Mouse (Mus musculus): Measurements from ENCODE around the gene Ppfia2. TPM values are rescaled to one million over a fixed set of nuclear protein-coding genes. Genes with fewer than 3 reads are reported as not detected.

The Ppfia2 gene
- 5.1 and 5.9 TPM in 2 replicates for polyA plus RNA-seq (2014; fragmentation: Nextera tagmentation; extraction: Ambion mirVana)

- peak within 1 kb of the TSS; percentile 49 for H3K4me3 ChIP-seq (ENCODE audit: low read depth, low read length)
- H3K9me3 ChIP-seq (ENCODE audit: control insufficient read depth, low read length), result no peaks in the 10 kb centered on the region
- H3K36me3 ChIP-seq (ENCODE audit: control insufficient read depth, insufficient read depth, low read length), result no peaks in the 10 kb centered on the region
- H3K27me3 ChIP-seq (ENCODE audit: control insufficient read depth, insufficient read depth, low read length), result 0 out of 2 replicates have a peak, but pooled peaks cover 4% of the 10 kb centered on the region
- WGBS, result under 1% methylated on average over 30 of the region's 30 CpGs
- no peak within 1 kb of the TSS for H3K27ac ChIP-seq (ENCODE audit: low read depth, low read length)
- peak; percentile 74 for ATAC-seq (ENCODE audit: insufficient read depth, low FRiP score, low TSS enrichment)
- peak within 1 kb of the TSS; percentile 83 for H3K4me2 ChIP-seq (ENCODE audit: low read depth)
- H3K9ac ChIP-seq (ENCODE audit: low read length), result peak within 1 kb of the TSS; percentile 54
- peak; percentile 80 for DNase-seq (ENCODE audit: low spot score)
- no peaks in the 10 kb centered on the region; the same call in 1 of the 2 replicates for H3K4me1 ChIP-seq (ENCODE audit: control insufficient read depth, insufficient read depth, low read length)
Measured at GRCm38 (mm10) chr10:106469855-106470532, at the start of gene Ppfia2. Gene Ppfia2 (plus strand): TSS chr10:106470339.

GRCm38 (mm10) chr10:106468956-106469721 is 1.0 kb upstream of the Ppfia2 start:
- ATAC-seq (ENCODE audit: insufficient read depth, low FRiP score, low TSS enrichment) (peak; percentile 53), DNase-seq (ENCODE audit: low spot score) (peak; percentile 63)
- peak overlapping the region; percentile 49 for H3K4me3 ChIP-seq (ENCODE audit: low read depth, low read length)
- H3K4me1 ChIP-seq (ENCODE audit: control insufficient read depth, insufficient read depth, low read length), result no peaks in the 10 kb centered on the region; the same call in 1 of the 2 replicates
- 2% methylated on average over 19 of the region's 19 CpGs for WGBS
- H3K27me3 ChIP-seq (ENCODE audit: control insufficient read depth, insufficient read depth, low read length), result 0 out of 2 replicates have a peak, but pooled peaks cover 4% of the 10 kb centered on the region
- peak overlapping the region; percentile 83 for H3K4me2 ChIP-seq (ENCODE audit: low read depth)
- peak overlapping the region; percentile 47 for H3K9ac ChIP-seq (ENCODE audit: low read length)
- no peaks in the 10 kb centered on the region for H3K36me3 ChIP-seq (ENCODE audit: control insufficient read depth, insufficient read depth, low read length)
- no peak overlapping the region for H3K27ac ChIP-seq (ENCODE audit: low read depth, low read length)
- no peaks in the 10 kb centered on the region for H3K9me3 ChIP-seq (ENCODE audit: control insufficient read depth, low read length)

GRCm38 (mm10) chr10:106470533-106471205 is 530 bp downstream of the Ppfia2 start:
- 0 out of 2 replicates have a peak, but pooled peaks cover 4% of the 10 kb centered on the region for H3K27me3 ChIP-seq (ENCODE audit: control insufficient read depth, insufficient read depth, low read length)
- H3K9me3 ChIP-seq (ENCODE audit: control insufficient read depth, low read length), result no peaks in the 10 kb centered on the region
- no peaks in the 10 kb centered on the region for H3K36me3 ChIP-seq (ENCODE audit: control insufficient read depth, insufficient read depth, low read length)
- ATAC-seq (ENCODE audit: insufficient read depth, low FRiP score, low TSS enrichment) (peak; percentile 10; the same call in 1 of the 2 replicates), DNase-seq (ENCODE audit: low spot score) (no peak)
- H3K27ac ChIP-seq (ENCODE audit: low read depth, low read length), result no peak overlapping the region
- peak overlapping the region; percentile 83 for H3K4me2 ChIP-seq (ENCODE audit: low read depth)
- no peaks in the 10 kb centered on the region; the same call in 1 of the 2 replicates for H3K4me1 ChIP-seq (ENCODE audit: control insufficient read depth, insufficient read depth, low read length)
- WGBS, result 12% methylated on average over 17 of the region's 18 CpGs
- H3K4me3 ChIP-seq (ENCODE audit: low read depth, low read length), result peak overlapping the region; percentile 49
- peak overlapping the region; percentile 54 for H3K9ac ChIP-seq (ENCODE audit: low read length)

DNA sequence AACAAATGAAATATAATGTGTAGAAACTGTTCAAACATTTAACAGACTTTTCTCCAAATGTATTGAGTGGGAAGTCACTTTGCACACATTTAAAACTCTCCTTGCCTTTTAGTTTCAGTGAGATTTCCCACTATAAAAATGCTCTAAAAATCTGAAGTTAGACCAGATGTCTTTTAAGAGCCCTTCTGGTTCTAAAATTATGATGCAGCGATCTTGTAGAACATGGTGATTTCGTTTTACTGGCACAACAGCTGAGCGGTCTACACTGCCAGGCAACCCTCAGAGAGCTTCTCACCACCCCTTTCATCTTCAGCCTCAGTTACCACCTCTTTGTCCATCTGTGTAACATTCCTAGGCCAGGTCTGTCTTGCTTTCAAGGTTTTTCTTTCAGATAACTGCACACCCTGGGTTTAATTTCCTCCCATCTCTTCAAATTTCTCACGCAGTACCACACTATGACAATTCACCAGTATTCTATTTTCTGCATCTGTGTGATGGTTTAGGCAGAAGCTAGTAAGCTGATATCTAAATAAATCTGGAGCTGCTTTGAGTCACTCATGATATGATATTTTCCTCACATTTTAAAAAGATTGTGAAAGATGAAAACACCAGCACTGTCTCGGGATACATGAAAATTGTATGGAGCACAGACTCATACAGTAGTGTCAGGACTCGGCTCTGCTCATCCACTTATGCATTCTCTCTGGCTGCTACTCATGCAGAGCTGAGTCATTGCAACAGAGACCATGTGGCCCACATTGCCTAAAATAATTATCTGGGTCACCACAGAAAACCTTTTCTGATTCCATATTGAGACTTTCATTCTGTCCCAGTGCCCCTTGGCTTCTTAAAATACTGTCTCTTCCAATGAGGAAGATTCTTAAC is 39.4 kb downstream of the Ppfia2 start:
- DNase-seq (ENCODE audit: low spot score) (no peak), ATAC-seq (ENCODE audit: insufficient read depth, low FRiP score, low TSS enrichment) (no peak)
- 84% methylated on average over 6 of the region's 6 CpGs for WGBS
- no peaks in the 10 kb centered on the region for H3K27me3 ChIP-seq (ENCODE audit: control insufficient read depth, insufficient read depth, low read length)
- H3K4me2 ChIP-seq (ENCODE audit: low read depth), result no peak overlapping the region
- no peaks in the 10 kb centered on the region for H3K9me3 ChIP-seq (ENCODE audit: control insufficient read depth, low read length)
- no peak overlapping the region for H3K27ac ChIP-seq (ENCODE audit: low read depth, low read length)
- H3K4me1 ChIP-seq (ENCODE audit: control insufficient read depth, insufficient read depth, low read length), result no peaks in the 10 kb centered on the region
- H3K4me3 ChIP-seq (ENCODE audit: low read depth, low read length), result no peak overlapping the region
- H3K36me3 ChIP-seq (ENCODE audit: control insufficient read depth, insufficient read depth, low read length), result no peaks in the 10 kb centered on the region
- H3K9ac ChIP-seq (ENCODE audit: low read length), result no peak overlapping the region

- H3K4me3 ChIP-seq (ENCODE audit: low read depth, low read length), result no peak overlapping the region
- H3K4me2 ChIP-seq (ENCODE audit: low read depth), result no peak overlapping the region
- H3K9me3 ChIP-seq (ENCODE audit: control insufficient read depth, low read length), result no peaks in the 10 kb centered on the region
- H3K27me3 ChIP-seq (ENCODE audit: control insufficient read depth, insufficient read depth, low read length), result no peaks in the 10 kb centered on the region
- H3K4me1 ChIP-seq (ENCODE audit: control insufficient read depth, insufficient read depth, low read length), result no peaks in the 10 kb centered on the region
- DNase-seq (ENCODE audit: low spot score), result no peak
- H3K27ac ChIP-seq (ENCODE audit: low read depth, low read length), result no peak overlapping the region
- WGBS, result 51% methylated on average over 4 of the region's 4 CpGs
- ATAC-seq (ENCODE audit: insufficient read depth, low FRiP score, low TSS enrichment), result no peak
- H3K36me3 ChIP-seq (ENCODE audit: control insufficient read depth, insufficient read depth, low read length), result no peaks in the 10 kb centered on the region
- no peak overlapping the region for H3K9ac ChIP-seq (ENCODE audit: low read length)
Measured at GRCm38 (mm10) chr10:106566036-106566435, 95.9 kb downstream of the Ppfia2 start.

DNA sequence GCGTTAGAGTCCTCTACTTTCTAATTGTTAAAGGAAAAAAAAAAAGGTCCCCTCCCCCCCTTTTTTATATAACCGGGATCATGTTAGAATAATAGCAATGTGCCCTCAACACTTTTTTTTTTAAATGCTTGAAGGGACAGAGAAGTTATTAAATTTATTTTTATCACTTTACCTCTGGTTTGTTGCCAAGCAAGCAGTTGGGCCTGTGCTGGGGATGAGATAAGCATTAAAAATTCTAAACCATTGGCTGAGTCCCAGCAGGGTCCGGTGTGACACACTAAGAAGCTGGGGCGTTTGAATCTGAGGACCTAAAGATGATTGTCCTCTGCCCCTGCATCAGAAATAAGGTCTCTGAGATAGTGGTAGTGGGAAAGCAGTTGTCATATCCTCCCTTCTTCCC is 114.9 kb downstream of the Ppfia2 start:
- H3K4me1 ChIP-seq (ENCODE audit: control insufficient read depth, insufficient read depth, low read length), result no peaks in the 10 kb centered on the region
- no peaks in the 10 kb centered on the region for H3K36me3 ChIP-seq (ENCODE audit: control insufficient read depth, insufficient read depth, low read length)
- no peak overlapping the region for H3K9ac ChIP-seq (ENCODE audit: low read length)
- no peaks in the 10 kb centered on the region for H3K27me3 ChIP-seq (ENCODE audit: control insufficient read depth, insufficient read depth, low read length)
- no peak overlapping the region for H3K4me3 ChIP-seq (ENCODE audit: low read depth, low read length)
- H3K9me3 ChIP-seq (ENCODE audit: control insufficient read depth, low read length), result no peaks in the 10 kb centered on the region
- ATAC-seq (ENCODE audit: insufficient read depth, low FRiP score, low TSS enrichment), result no peak
- H3K4me2 ChIP-seq (ENCODE audit: low read depth), result no peak overlapping the region
- no peak for DNase-seq (ENCODE audit: low spot score)
- 88% methylated on average over 4 of the region's 4 CpGs for WGBS
- no peak overlapping the region for H3K27ac ChIP-seq (ENCODE audit: low read depth, low read length)

DNA sequence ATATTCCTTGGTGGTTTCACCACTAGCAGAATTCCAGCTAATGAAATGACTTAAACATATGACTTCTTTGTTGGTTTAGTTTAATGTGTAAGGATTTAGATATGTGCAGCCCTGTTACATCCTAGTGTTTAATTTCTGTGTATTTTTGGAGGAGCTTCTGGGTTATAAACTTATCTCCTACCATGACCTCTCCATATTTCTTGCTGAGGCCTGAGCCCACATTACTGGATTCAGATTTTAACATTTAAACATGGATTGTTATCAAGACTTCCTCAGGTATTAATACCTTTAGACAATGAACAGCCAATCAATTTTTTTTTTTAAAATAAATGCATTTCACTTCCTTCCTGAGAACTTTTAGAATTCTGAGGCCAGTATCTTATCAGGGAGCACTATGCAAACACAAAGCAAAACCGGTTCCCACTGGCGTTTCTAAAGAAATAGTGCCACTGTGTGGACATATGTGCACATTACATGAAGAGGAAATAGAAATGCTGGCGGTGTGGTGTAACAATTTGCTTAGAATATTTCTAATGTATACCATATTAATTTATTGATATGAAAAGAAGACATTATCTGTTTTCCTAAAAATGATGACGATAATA is 115.4 kb downstream of the Ppfia2 start:
- ATAC-seq (ENCODE audit: insufficient read depth, low FRiP score, low TSS enrichment), result peak; percentile 64; the same call in 1 of the 2 replicates
- WGBS, result 4% methylated on average over 4 of the region's 4 CpGs
- Histone ChIP-seq H3K4me2 (ENCODE audit: low read depth) (no peak overlapping the region), H3K36me3 (ENCODE audit: control insufficient read depth, insufficient read depth, low read length) (no peaks in the 10 kb centered on the region), H3K4me1 (ENCODE audit: control insufficient read depth, insufficient read depth, low read length) (no peaks in the 10 kb centered on the region), H3K9ac (ENCODE audit: low read length) (no peak overlapping the region), H3K9me3 (ENCODE audit: control insufficient read depth, low read length) (no peaks in the 10 kb centered on the region), H3K27ac (ENCODE audit: low read depth, low read length) (no peak overlapping the region), H3K27me3 (ENCODE audit: control insufficient read depth, insufficient read depth, low read length) (no peaks in the 10 kb centered on the region), H3K4me3 (ENCODE audit: low read depth, low read length) (no peak overlapping the region)
- DNase-seq (ENCODE audit: low spot score), result peak; percentile 36

All from neural tube, embryonic 11.5 days (tissue).